Comparison of ENCODE assay signal across 15 mouse cellular contexts in the genomic region with DNA sequence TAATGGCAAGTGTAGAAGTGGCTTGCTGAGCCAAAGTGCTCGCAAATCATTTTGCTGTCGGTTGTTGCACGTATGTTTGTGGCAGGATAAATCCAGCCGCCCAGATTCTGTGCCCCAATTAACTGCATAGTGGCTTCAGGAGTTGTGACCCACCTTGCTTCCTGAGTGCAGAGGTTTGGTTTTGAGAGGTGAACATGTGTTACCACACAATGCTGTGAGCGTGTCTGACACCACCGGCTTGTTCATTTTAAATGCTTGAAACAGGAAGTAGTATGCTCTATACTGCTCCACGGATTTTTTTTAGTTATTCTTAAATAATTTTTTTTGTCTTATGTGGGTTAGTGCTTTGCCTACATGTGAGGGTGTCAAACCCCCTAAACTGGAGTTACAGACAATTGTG.
DNase-seq lines count a peak whose midpoint lies in the region; ATAC-seq and TF ChIP-seq lines count a peak whose summit lies in the region.
"Had no signal": no experiment of that assay in that cellular context is flagged by ENCODE, and none has a peak within 500 bp of the region (broad histone marks: within the 10 kb centered on the region; RNA-seq: fewer than 3 reads in every experiment).

No protein-coding gene starts in this region.

- TF ChIP-seq CTCF in left cerebral cortex, adult 2 months (IDR thresholded peaks at IDR 0.05) = no peak

- DNase-seq in CD4-positive, CD25-positive, alpha-beta regulatory T cell, adult 2 months (ENCODE audit: low read depth, low spot score) = peak; percentile 30
- peak; percentile 63 for DNase-seq in thymus, postnatal 0 days (ENCODE audit: low spot score)
- no peak for DNase-seq in left cerebral cortex, adult 2 months (ENCODE audit: extremely low spot score in 1 of 2, low spot score in 2 of 2)
- DNase-seq in midbrain, embryonic 14.5 days = no peak
- DNase-seq: adrenal gland, postnatal 10 days; cerebellum, postnatal 25 days; kidney, adult 9 months had no signal

- H3K9me3 ChIP-seq in hindbrain, embryonic 13.5 days = no peaks in the 10 kb centered on the region
- H3K9me3 ChIP-seq in hindbrain, embryonic 12.5 days (replicated peaks) = no peaks in the 10 kb centered on the region
- no peaks in the 10 kb centered on the region for H3K9me3 ChIP-seq in midbrain, embryonic 14.5 days (ENCODE audit: control insufficient read depth, low read length)
- H3K9me3 ChIP-seq: embryonic facial prominence, embryonic 13.5 days; forebrain, embryonic 15.5 days; liver, embryonic 12.5 days had no signal

- H3K27ac ChIP-seq in hindbrain, embryonic 13.5 days = peak overlapping the region; percentile 8; the same call in 1 of the 2 replicates
- H3K27ac ChIP-seq in hindbrain, embryonic 12.5 days = no peak overlapping the region
- no peak overlapping the region for H3K27ac ChIP-seq in left cerebral cortex, adult 2 months
- no peak overlapping the region for H3K27ac ChIP-seq in midbrain, embryonic 14.5 days (replicated peaks; ENCODE audit: low read depth, low read length)
- H3K27ac ChIP-seq: embryonic facial prominence, embryonic 13.5 days; forebrain, embryonic 15.5 days; hindbrain, postnatal 0 days; layer of hippocampus, adult 2 months; liver, embryonic 12.5 days had no signal

- peaks cover 28% of the 10 kb centered on the region for H3K4me1 ChIP-seq in hindbrain, embryonic 13.5 days (replicated peaks)
- H3K4me1 ChIP-seq in hindbrain, embryonic 12.5 days = peaks cover 21% of the 10 kb centered on the region
- H3K4me1 ChIP-seq in midbrain, embryonic 14.5 days (ENCODE audit: control insufficient read depth, insufficient read depth, low read length) = 0 out of 2 replicates have a peak, but pooled peaks cover 6% of the 10 kb centered on the region
- H3K4me1 ChIP-seq: forebrain, embryonic 15.5 days had no signal

- H3K4me2 ChIP-seq in hindbrain, embryonic 13.5 days = no peak overlapping the region
- no peak overlapping the region for H3K4me2 ChIP-seq in hindbrain, embryonic 12.5 days (replicated peaks)
- H3K4me2 ChIP-seq in midbrain, embryonic 14.5 days (ENCODE audit: low read length) = no peak overlapping the region
- H3K4me2 ChIP-seq: embryonic facial prominence, embryonic 13.5 days; forebrain, embryonic 15.5 days; liver, embryonic 12.5 days had no signal

- no peak overlapping the region for H3K4me3 ChIP-seq in hindbrain, embryonic 13.5 days
- no peak overlapping the region for H3K4me3 ChIP-seq in hindbrain, embryonic 12.5 days
- no peak overlapping the region for H3K4me3 ChIP-seq in left cerebral cortex, adult 2 months
- no peak overlapping the region for H3K4me3 ChIP-seq in midbrain, embryonic 14.5 days (replicated peaks; ENCODE audit: low read depth, low read length)
- H3K4me3 ChIP-seq: embryonic facial prominence, embryonic 13.5 days; forebrain, embryonic 15.5 days; layer of hippocampus, adult 2 months; liver, embryonic 12.5 days had no signal

- no peak overlapping the region for H3K9ac ChIP-seq in hindbrain, embryonic 13.5 days
- no peak overlapping the region for H3K9ac ChIP-seq in hindbrain, embryonic 12.5 days
- H3K9ac ChIP-seq in midbrain, embryonic 14.5 days (replicated peaks; ENCODE audit: low read length) = no peak overlapping the region
- H3K9ac ChIP-seq: embryonic facial prominence, embryonic 13.5 days; forebrain, embryonic 15.5 days; liver, embryonic 12.5 days had no signal

- WGBS in hindbrain, embryonic 13.5 days = 55% methylated on average over 7 of the region's 7 CpGs
- WGBS in hindbrain, embryonic 12.5 days = 47% methylated on average over 7 of the region's 7 CpGs
- WGBS in midbrain, embryonic 14.5 days = 74% methylated on average over 7 of the region's 7 CpGs

- H3K27me3 ChIP-seq in hindbrain, embryonic 13.5 days = no peaks in the 10 kb centered on the region
- no peaks in the 10 kb centered on the region for H3K27me3 ChIP-seq in hindbrain, embryonic 12.5 days
- H3K27me3 ChIP-seq in midbrain, embryonic 14.5 days (ENCODE audit: control insufficient read depth, insufficient read depth, low read length) = no peaks in the 10 kb centered on the region
- H3K27me3 ChIP-seq: embryonic facial prominence, embryonic 13.5 days; forebrain, embryonic 15.5 days; liver, embryonic 12.5 days had no signal

- no peak for ATAC-seq in hindbrain, embryonic 13.5 days (ENCODE audit: low FRiP score)
- no peak for ATAC-seq in hindbrain, embryonic 12.5 days (ENCODE audit: low FRiP score)
- ATAC-seq in granulocyte monocyte progenitor cell, adult 5-6 weeks (replicated peaks; ENCODE audit: poor library complexity, severe bottlenecking) = peak; percentile 42; the same call in 1 of the 2 replicates
- no peak for ATAC-seq in midbrain, embryonic 14.5 days (ENCODE audit: low FRiP score, low TSS enrichment)
- ATAC-seq: hindbrain, postnatal 0 days; liver, embryonic 12.5 days had no signal

- intact Hi-C loops in left cerebral cortex, adult 2 months (cut with DNase I) = no loop called here

- H3K36me3 ChIP-seq in hindbrain, embryonic 13.5 days = no peaks in the 10 kb centered on the region
- H3K36me3 ChIP-seq in hindbrain, embryonic 12.5 days = no peaks in the 10 kb centered on the region
- no peaks in the 10 kb centered on the region for H3K36me3 ChIP-seq in midbrain, embryonic 14.5 days (ENCODE audit: control insufficient read depth, insufficient read depth, low read length)
- H3K36me3 ChIP-seq: embryonic facial prominence, embryonic 13.5 days; forebrain, embryonic 15.5 days; liver, embryonic 12.5 days had no signal

Comparison
In these comparisons a context has a peak if more than half of its experiments do, and no peak if none do; other contexts are left out.
1. DNase-seq: peak in CD4-positive, CD25-positive, alpha-beta regulatory T cell, adult 2 months (single experiment) and thymus, postnatal 0 days (single experiment); none in left cerebral cortex, adult 2 months (0 of 2) and midbrain, embryonic 14.5 days (single experiment).